Mouse (Mus musculus) retina, postnatal 1 day (tissue): ENCODE measurements at regions not wholly inside any gene's neighbourhood (a gene's known extent, or its start where the extent isn't known, plus 50 kb on each side); places are given as distances from the start of the nearest gene placed in this dataset.

Experiments used
- DNase-seq: peaks from one replicate; pipeline ENCODE4 v3.0.0-alpha.2; 2012

- no peak for DNase-seq
These were observed 137.5 kb upstream of the Synpr start for GRCm38 (mm10) chr14:13146959-13147535.

GRCm38 (mm10) chr14:13149617-13150016 is 135.0 kb upstream of the Synpr start:
- no peak for DNase-seq

- no peak for DNase-seq
These were observed 132.9 kb upstream of the Synpr start for GRCm38 (mm10) chr14:13151672-13152071.

GRCm38 (mm10) chr14:13176149-13176548 is 108.4 kb upstream of the Synpr start:
- no peak for DNase-seq

DNA sequence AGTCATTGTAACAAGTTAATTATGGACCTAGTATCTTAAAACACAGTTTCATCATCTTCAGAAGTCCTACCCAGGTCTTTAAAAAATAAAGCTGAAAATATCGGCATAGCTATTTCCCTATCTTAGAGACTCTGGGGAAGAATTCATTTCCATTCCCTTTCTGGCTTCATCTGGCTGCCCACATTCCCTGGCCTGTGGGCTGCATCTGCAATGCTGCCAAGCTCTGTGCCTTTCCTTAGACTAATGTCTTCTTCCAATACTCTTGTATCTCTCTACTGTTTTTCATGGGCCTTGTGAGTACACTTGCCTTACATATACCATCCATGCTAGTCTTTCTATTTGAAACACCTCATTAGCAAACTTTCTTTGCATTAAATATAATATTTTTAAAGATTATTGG is 106.7 kb upstream of the Synpr start:
- DNase-seq, result no peak

DNA sequence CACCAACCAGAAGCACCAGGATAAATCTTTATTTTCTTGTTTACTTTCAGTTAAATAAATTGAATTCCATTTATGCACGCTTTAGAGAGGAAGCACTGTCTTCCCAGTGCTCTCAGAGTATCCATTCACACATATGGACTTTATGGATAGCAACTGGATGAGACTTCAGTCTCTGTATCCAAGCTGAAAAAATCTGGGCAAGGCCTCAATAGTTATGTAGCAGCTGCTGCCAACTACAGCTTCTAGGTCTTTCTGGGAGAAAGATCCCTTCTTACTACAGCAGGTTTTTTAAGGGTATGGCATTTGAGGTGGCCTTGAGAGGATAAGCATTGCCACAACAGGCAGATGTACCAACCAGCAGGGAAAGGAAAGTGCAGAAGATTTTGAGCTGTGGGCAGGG is 93.8 kb upstream of the Synpr start:
- no peak for DNase-seq

DNA sequence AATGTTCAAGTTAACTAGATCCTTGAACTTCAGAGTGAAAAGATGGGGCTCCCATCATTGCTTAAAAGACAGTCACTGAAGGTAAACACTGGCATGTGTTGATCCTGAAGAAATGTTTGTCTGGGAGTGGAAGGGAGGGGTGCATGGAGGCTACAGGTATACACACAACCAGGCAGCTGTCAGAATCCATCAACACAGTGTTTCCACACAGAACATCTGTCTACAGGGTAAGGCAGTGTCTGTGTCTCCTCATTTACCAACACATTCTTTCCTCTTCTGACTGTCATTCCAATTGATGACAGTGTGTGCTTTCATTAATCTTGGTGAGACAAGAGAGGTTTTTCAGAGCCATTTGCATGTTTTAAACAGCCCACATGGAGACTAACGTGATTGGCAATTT is 91.8 kb upstream of the Synpr start:
- DNase-seq, result no peak

DNA sequence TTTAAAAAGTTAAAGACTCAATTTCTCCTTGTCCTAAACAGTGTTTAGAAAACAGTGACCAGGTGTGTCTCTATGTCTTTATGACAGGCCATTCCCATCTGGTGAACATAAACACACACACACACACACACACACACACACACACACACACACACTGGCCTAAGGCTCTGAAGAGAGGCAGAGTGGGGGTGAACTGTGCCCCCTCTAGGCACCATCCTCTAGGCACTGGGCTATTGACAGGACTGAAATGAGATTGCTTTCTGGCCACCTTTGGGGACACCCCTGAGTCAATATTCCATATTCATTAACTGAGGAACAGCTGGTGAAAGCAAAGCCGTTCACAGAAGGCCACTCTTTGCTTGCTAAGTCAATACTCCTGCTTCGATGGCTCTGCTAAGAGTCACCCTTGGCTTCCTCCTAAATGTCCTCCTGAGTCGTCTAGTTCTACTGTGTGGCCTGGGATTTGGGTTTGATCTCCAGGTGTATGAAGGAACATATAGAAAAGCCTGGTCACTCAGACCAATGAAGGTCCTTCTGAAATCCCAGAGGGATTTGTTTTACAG is 87.2 kb upstream of the Synpr start:
- no peak for DNase-seq

- peak; percentile 70 for DNase-seq
These were observed 86.1 kb upstream of the Synpr start for GRCm38 (mm10) chr14:13198491-13198890.

DNA sequence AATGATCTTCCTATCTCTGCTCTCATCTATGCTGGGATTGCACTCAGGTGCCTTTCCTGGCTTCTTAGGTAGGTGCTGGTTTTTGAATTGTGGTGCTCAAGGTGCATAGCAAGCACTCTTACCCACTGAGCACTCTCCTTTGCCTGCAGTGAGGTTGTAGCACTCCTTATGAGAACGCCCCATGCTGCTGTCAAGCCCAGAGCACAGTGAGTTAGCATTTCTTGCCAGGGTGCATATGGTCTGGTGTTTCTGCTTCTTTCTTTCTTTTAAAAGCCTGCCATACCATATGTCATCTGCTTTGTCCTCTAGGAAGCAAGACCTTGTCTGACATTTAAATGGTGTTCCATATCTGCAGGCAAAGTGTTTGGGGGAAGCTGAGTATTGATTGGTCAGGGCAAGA is 71.9 kb upstream of the Synpr start:
- DNase-seq, result no peak
